In the genomic region with DNA sequence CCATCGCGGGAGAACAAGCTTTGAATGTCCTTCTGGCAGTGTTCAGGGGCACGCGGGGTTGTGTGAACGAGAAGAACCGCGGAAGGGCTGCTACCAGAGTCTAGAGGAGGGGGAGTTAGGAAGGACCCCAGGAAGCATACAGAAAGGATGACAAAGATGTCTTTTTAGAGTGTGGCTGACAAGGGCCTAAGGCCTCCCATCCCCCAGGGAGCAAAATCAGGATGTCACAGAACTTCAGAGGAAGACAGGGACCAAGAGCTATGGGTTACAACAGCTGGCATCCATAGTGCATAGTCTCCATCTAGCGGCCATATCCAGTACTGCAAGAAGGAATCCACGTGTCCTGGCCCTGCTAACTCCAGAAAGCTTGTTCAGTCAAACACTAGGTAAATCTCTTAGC, we compare ENCODE assay signal across 9 mouse cellular contexts. TPM values are rescaled to one million over a fixed set of nuclear protein-coding genes. Genes with fewer than 3 reads are reported as not detected.
A peak's percentile ranks its signal among the peaks of the same experiment; 100 is the strongest.
DNase-seq lines count a peak whose midpoint lies in the region; ATAC-seq and TF ChIP-seq lines count a peak whose summit lies in the region.
"Had no signal": no experiment of that assay in that cellular context is flagged by ENCODE, and none has a peak within 500 bp of the region (broad histone marks: within the 10 kb centered on the region; RNA-seq: fewer than 3 reads in every experiment).

No protein-coding gene starts in this region.

- TF ChIP-seq POLR2A in thymus, adult 2 months (IDR thresholded peaks at IDR 0.05; ENCODE audit: control insufficient read depth, extremely low read depth, insufficient read depth, low read length, poor library complexity) = no peak

- no peak overlapping the region for H3K4me2 ChIP-seq in lung, embryonic 14.5 days
- H3K4me2 ChIP-seq: liver, embryonic 15.5 days had no signal

- intact Hi-C loops in heart, postnatal 10 days (cut with DNase I) = loop anchor here (1.0 to 5.0 kb wide), 3 partner anchors 26 to 126 kb away; no protein-coding TSS in a partner anchor

- H3K9ac ChIP-seq in ES-E14 (ENCODE audit: insufficient read depth, low read depth, low read length, poor library complexity, severe bottlenecking) = peak overlapping the region; percentile 55; the same call in 1 of the 2 replicates
- no peak overlapping the region for H3K9ac ChIP-seq in lung, embryonic 14.5 days
- H3K9ac ChIP-seq: liver, embryonic 15.5 days had no signal

- WGBS in forebrain, embryonic 10.5 days = 62% methylated on average over 9 of the region's 9 CpGs
- WGBS in lung, embryonic 14.5 days = 37% methylated on average over 9 of the region's 9 CpGs
- 58% methylated on average over 9 of the region's 9 CpGs for WGBS in thymus, adult 2 months

- H3K4me1 ChIP-seq in ES-E14 (ENCODE audit: control insufficient read depth in 2 of 2, insufficient read depth in 2 of 2, low read length in 2 of 2, poor library complexity in 1 of 2) = peaks cover 2 to 19% of the 10 kb centered on the region in 2 experiments; a peak in 3 of 4 replicates
- peaks cover 28% of the 10 kb centered on the region for H3K4me1 ChIP-seq in forebrain, embryonic 10.5 days
- peaks cover 6% of the 10 kb centered on the region; the same call in 1 of the 2 replicates for H3K4me1 ChIP-seq in lung, embryonic 14.5 days (ENCODE audit: insufficient read depth)
- peaks cover 15% of the 10 kb centered on the region for H3K4me1 ChIP-seq in thymus, adult 2 months (replicated peaks; ENCODE audit: control insufficient read depth, insufficient read depth, low read length)

- peak; percentile 65 for ATAC-seq in lung, embryonic 14.5 days (ENCODE audit: insufficient read depth)
- ATAC-seq in neutrophil, adult 5-6 weeks (ENCODE audit: extremely low read depth, insufficient number of reproducible peaks, low FRiP score, poor library complexity, severe bottlenecking) = peak; percentile 73

- in situ Hi-C loops in ES-E14 (cut with MboI; ENCODE audit: low sequenced_read_pairs in 2 of 2, unreplicated experiment in 2 of 2) = loop anchor here in 1 of 2 experiments (25.0 kb wide), 1 partner anchor 184 kb away; no protein-coding TSS in a partner anchor

- peak; percentile 98 for DNase-seq in ES-E14 (ENCODE audit: low read depth, low spot score)
- DNase-seq in c-Kit-negative CD71-positive TER-119-positive erythroid progenitor cells, embryonic 14.5 days (ENCODE audit: low read depth, low spot score) = peak; percentile 85
- peak; percentile 85 for DNase-seq in forebrain, embryonic 10.5 days (ENCODE audit: extremely low spot score, low spot score)
- peak; percentile 95 to 97 for DNase-seq in heart, postnatal 10 days
- peak; percentile 88 to 90 for DNase-seq in kidney, postnatal 4 days
- peak; percentile 97 for DNase-seq in lung, embryonic 14.5 days
- DNase-seq in thymus, adult 2 months = peak; percentile 87

- peaks cover 17% of the 10 kb centered on the region for H3K27me3 ChIP-seq in forebrain, embryonic 10.5 days (ENCODE audit: poor library complexity, severe bottlenecking)
- H3K27me3 ChIP-seq in lung, embryonic 14.5 days (ENCODE audit: insufficient read depth, low read length) = no peaks in the 10 kb centered on the region
- no peaks in the 10 kb centered on the region for H3K27me3 ChIP-seq in thymus, adult 2 months (ENCODE audit: control insufficient read depth, insufficient read depth, low read length)
- H3K27me3 ChIP-seq: liver, embryonic 15.5 days had no signal

- TF ChIP-seq CTCF in lung, embryonic 14.5 days (IDR thresholded peaks at IDR 0.05; ENCODE audit: low read depth) = peak; percentile 100
- TF ChIP-seq CTCF in thymus, adult 2 months (IDR thresholded peaks at IDR 0.05; ENCODE audit: borderline replicate concordance, control insufficient read depth, extremely low read depth, insufficient read depth, low read length, poor library complexity) = no peak

- H3K9me3 ChIP-seq in ES-E14 (ENCODE audit: control insufficient read depth, insufficient read depth, low read depth, low read length) = no peaks in the 10 kb centered on the region
- H3K9me3 ChIP-seq in forebrain, embryonic 10.5 days = no peaks in the 10 kb centered on the region
- no peaks in the 10 kb centered on the region for H3K9me3 ChIP-seq in lung, embryonic 14.5 days (ENCODE audit: low read depth, low read length)
- H3K9me3 ChIP-seq: liver, embryonic 15.5 days had no signal

- no peaks in the 10 kb centered on the region for H3K36me3 ChIP-seq in ES-E14 (ENCODE audit: control insufficient read depth, insufficient read depth, low read length, poor library complexity, severe bottlenecking)
- H3K36me3 ChIP-seq in forebrain, embryonic 10.5 days (replicated peaks) = no peaks in the 10 kb centered on the region
- no peaks in the 10 kb centered on the region for H3K36me3 ChIP-seq in lung, embryonic 14.5 days (ENCODE audit: insufficient read depth)
- no peaks in the 10 kb centered on the region for H3K36me3 ChIP-seq in thymus, adult 2 months (ENCODE audit: control insufficient read depth, insufficient read depth, low read length)
- H3K36me3 ChIP-seq: liver, embryonic 15.5 days had no signal

- no peak overlapping the region for H3K27ac ChIP-seq in ES-E14 (ENCODE audit: insufficient read depth, low read depth, low read length, poor library complexity, severe bottlenecking)
- peak overlapping the region; percentile 31; the same call in 1 of the 2 replicates for H3K27ac ChIP-seq in forebrain, embryonic 10.5 days
- no peak overlapping the region for H3K27ac ChIP-seq in lung, embryonic 14.5 days (ENCODE audit: low read depth)
- H3K27ac ChIP-seq in thymus, adult 2 months (ENCODE audit: control insufficient read depth, insufficient read depth, low read length) = no peak overlapping the region
- H3K27ac ChIP-seq: liver, embryonic 15.5 days had no signal

- H3K4me3 ChIP-seq in ES-E14 (ENCODE audit: insufficient read depth in 1 of 2, low read depth in 1 of 2, low read length in 2 of 2, poor library complexity in 1 of 2, severe bottlenecking in 1 of 2) = no peak overlapping the region
- H3K4me3 ChIP-seq in forebrain, embryonic 10.5 days = no peak overlapping the region
- no peak overlapping the region for H3K4me3 ChIP-seq in lung, embryonic 14.5 days (ENCODE audit: low read depth, low read length)
- no peak overlapping the region for H3K4me3 ChIP-seq in thymus, adult 2 months (ENCODE audit: control insufficient read depth, insufficient read depth, low read length)
- H3K4me3 ChIP-seq: liver, embryonic 15.5 days had no signal

TF ChIP-seq in ES-E14, 5 proteins besides CTCF, POLR2A, EP300 and RAD21:
- TF ChIP-seq ZC3H11A (IDR thresholded peaks at IDR 0.05; ENCODE audit: borderline replicate concordance, low read depth, low read length) = peak; percentile 72
- TF ChIP-seq HCFC1 (IDR thresholded peaks at IDR 0.05; ENCODE audit: borderline replicate concordance, insufficient read depth, low read length) = no peak
- no peak for TF ChIP-seq ZNF384 (IDR thresholded peaks at IDR 0.05; ENCODE audit: low read depth, low read length)
- no peak for TF ChIP-seq MAFK (IDR thresholded peaks at IDR 0.05; ENCODE audit: insufficient read depth, low read depth, low read length)
- TF ChIP-seq CHD2 (IDR thresholded peaks at IDR 0.05; ENCODE audit: low read depth, low read length) = 0 out of 2 replicates have a peak, but pooled peaks have one; percentile 50

RNA-seq across cellular contexts. Expression of a gene that starts 1.9 kb away (rescaled TPM):
- 29.3 and 53.8 TPM in 2 replicates for total RNA-seq in ES-E14 (2012; rRNA removed)
- polyA plus RNA-seq in forebrain, embryonic 10.5 days (2016; fragmentation: Nextera tagmentation; extraction: Ambion mirVana) = 3.5 and 4.0 TPM in 2 replicates
- total RNA-seq in heart, postnatal 10 days (2021) = 10 to 100 TPM; 15.4 to 17.7 TPM
- 8.9 and 9.8 TPM in 2 replicates for polyA plus RNA-seq in lung, embryonic 14.5 days (2014; fragmentation: Nextera tagmentation; extraction: Ambion mirVana)
- total RNA-seq in neutrophil, adult 5-6 weeks (2017) = 55.6 and 69.0 TPM in 2 replicates
- 40.8 and 44.4 TPM in 2 replicates for polyA plus RNA-seq in thymus, adult 2 months (2012; rRNA removed)

RNA-seq across cellular contexts. Expression of a gene that starts 24.6 kb away (rescaled TPM):
- total RNA-seq in ES-E14 (2012; rRNA removed) = 2.0 and 2.2 TPM in 2 replicates
- 0.62 and 1.1 TPM in 2 replicates for polyA plus RNA-seq in forebrain, embryonic 10.5 days (2016; fragmentation: Nextera tagmentation; extraction: Ambion mirVana)
- total RNA-seq in heart, postnatal 10 days (2021) = 1 to 10 TPM; 1.4 to 1.7 TPM
- polyA plus RNA-seq in lung, embryonic 14.5 days (2014; fragmentation: Nextera tagmentation; extraction: Ambion mirVana) = 0.53 and 1.6 TPM in 2 replicates
- total RNA-seq in neutrophil, adult 5-6 weeks (2017) = not detected in 2 replicates
- 0.36 and 0.97 TPM in 2 replicates for polyA plus RNA-seq in thymus, adult 2 months (2012; rRNA removed)

RNA-seq across cellular contexts. Expression of a gene that starts 25.4 kb away (rescaled TPM):
- 0.37 and 0.40 TPM in 2 replicates for total RNA-seq in ES-E14 (2012; rRNA removed)
- 2.5 and 2.9 TPM in 2 replicates for polyA plus RNA-seq in forebrain, embryonic 10.5 days (2016; fragmentation: Nextera tagmentation; extraction: Ambion mirVana)
- total RNA-seq in heart, postnatal 10 days (2021) = 10 to 100 TPM; 76.2 to 85.4 TPM
- 9.5 and 10.0 TPM in 2 replicates for polyA plus RNA-seq in lung, embryonic 14.5 days (2014; fragmentation: Nextera tagmentation; extraction: Ambion mirVana)
- total RNA-seq in neutrophil, adult 5-6 weeks (2017) = 0.49 and 0.58 TPM in 2 replicates
- polyA plus RNA-seq in thymus, adult 2 months (2012; rRNA removed) = 9.4 and 14.0 TPM in 2 replicates

RNA-seq across cellular contexts. Expression of a gene that starts 42.5 kb away (rescaled TPM):
- 0.16 and 0.94 TPM in 2 replicates for total RNA-seq in ES-E14 (2012; rRNA removed)
- polyA plus RNA-seq in forebrain, embryonic 10.5 days (2016; fragmentation: Nextera tagmentation; extraction: Ambion mirVana) = not detected in 2 replicates
- total RNA-seq in heart, postnatal 10 days (2021) = not detected
- polyA plus RNA-seq in lung, embryonic 14.5 days (2014; fragmentation: Nextera tagmentation; extraction: Ambion mirVana) = not detected in 2 replicates
- not detected in 2 replicates for total RNA-seq in neutrophil, adult 5-6 weeks (2017)
- polyA plus RNA-seq in thymus, adult 2 months (2012; rRNA removed) = not detected in 2 replicates
- polyA plus RNA-seq: liver, embryonic 15.5 days had no signal

RNA-seq across cellular contexts. Expression of a gene that starts 47.5 kb away (rescaled TPM):
- 45.2 and 50.0 TPM in 2 replicates for total RNA-seq in ES-E14 (2012; rRNA removed)
- 9.2 and 10.5 TPM in 2 replicates for polyA plus RNA-seq in forebrain, embryonic 10.5 days (2016; fragmentation: Nextera tagmentation; extraction: Ambion mirVana)
- 10 to 100 TPM; 28.5 to 33.7 TPM for total RNA-seq in heart, postnatal 10 days (2021)
- polyA plus RNA-seq in lung, embryonic 14.5 days (2014; fragmentation: Nextera tagmentation; extraction: Ambion mirVana) = 17.4 and 22.8 TPM in 2 replicates
- 47.6 and 47.9 TPM in 2 replicates for total RNA-seq in neutrophil, adult 5-6 weeks (2017)
- 26.5 and 27.1 TPM in 2 replicates for polyA plus RNA-seq in thymus, adult 2 months (2012; rRNA removed)

Comparison
In these comparisons a context has a peak if more than half of its experiments do, and no peak if none do; other contexts are left out.
1. RNA of a gene that starts 25.4 kb away (total RNA-seq): 76.2 to 85.4 TPM in heart, postnatal 10 days; 0.49 to 0.58 TPM in neutrophil, adult 5-6 weeks and 0.37 to 0.40 TPM in ES-E14; every median in the first group is over 10 times any median in the second.
2. Peak in every context shown above with its lines, with median percentiles within 50 percentile points of each other: DNase-seq.